Mouse (Mus musculus): ENCODE data around the gene Fmo9.

Fmo9 gene

GRCm38 (mm10) chr1:166681745-166682144, at the start of gene Fmo9:
Gene Fmo9, minus strand, starts transcription at chr1:166681845.
- DNase-seq (ENCODE audit: extremely low spot score) = no peak

GRCm38 (mm10) chr1:166730886-166731285, 49.2 kb upstream of the Fmo9 start:
- DNase-seq (ENCODE audit: extremely low spot score) = no peak

- no peak for DNase-seq (ENCODE audit: extremely low spot score)
These were observed 48.6 kb upstream of the Fmo9 start for GRCm38 (mm10) chr1:166730215-166730614.

GRCm38 (mm10) chr1:166710861-166711260, 29.2 kb upstream of the Fmo9 start:
- DNase-seq (ENCODE audit: extremely low spot score) = no peak

- no peak for DNase-seq (ENCODE audit: extremely low spot score)
These were observed 20.7 kb upstream of the Fmo9 start for GRCm38 (mm10) chr1:166702270-166702912.

GRCm38 (mm10) chr1:166669264-166669663, 12.4 kb downstream of the Fmo9 start:
- DNase-seq (ENCODE audit: extremely low spot score) = no peak

GRCm38 (mm10) chr1:166660800-166661199, 20.8 kb downstream of the Fmo9 start:
- no peak for DNase-seq (ENCODE audit: extremely low spot score)

- no peak for DNase-seq (ENCODE audit: extremely low spot score)
These were observed 34.1 kb downstream of the Fmo9 start, which contains the start of gene Gm4847 for GRCm38 (mm10) chr1:166647593-166647992. Gene Gm4847, minus strand, starts transcription at chr1:166647693.

Data from embryo, embryonic 9.5 days (tissue).